Mouse (Mus musculus) ES-E14 (cell line): ENCODE data around the gene Hist1h1t.

Source experiments
- CHD2 ChIP-seq: IDR thresholded peaks from 2 replicates; pipeline ENCODE4 v1.6.1; 2014; ENCODE audit warnings: mild to moderate bottlenecking, low read depth, low read length, inconsistent platforms
- MAFK ChIP-seq: IDR thresholded peaks from 2 replicates; pipeline ENCODE4 v1.6.1; 2014; ENCODE audit warnings: mild to moderate bottlenecking, low read depth, low read length, inconsistent platforms; ENCODE audit not compliant: insufficient read depth
- ZC3H11A ChIP-seq: IDR thresholded peaks from 2 replicates; pipeline ENCODE4 v1.6.1; 2012; ENCODE audit warnings: low read depth, mild to moderate bottlenecking, inconsistent platforms, low read length, borderline replicate concordance

- TF ChIP-seq CHD2 (no peak), ZC3H11A (no peak), MAFK (no peak)
These were observed 454 bp downstream of the Hist1h1t start for GRCm38 (mm10) chr13:23696061-23696474.
